28 mouse cellular contexts compared by ENCODE assay signal in the genomic region with DNA sequence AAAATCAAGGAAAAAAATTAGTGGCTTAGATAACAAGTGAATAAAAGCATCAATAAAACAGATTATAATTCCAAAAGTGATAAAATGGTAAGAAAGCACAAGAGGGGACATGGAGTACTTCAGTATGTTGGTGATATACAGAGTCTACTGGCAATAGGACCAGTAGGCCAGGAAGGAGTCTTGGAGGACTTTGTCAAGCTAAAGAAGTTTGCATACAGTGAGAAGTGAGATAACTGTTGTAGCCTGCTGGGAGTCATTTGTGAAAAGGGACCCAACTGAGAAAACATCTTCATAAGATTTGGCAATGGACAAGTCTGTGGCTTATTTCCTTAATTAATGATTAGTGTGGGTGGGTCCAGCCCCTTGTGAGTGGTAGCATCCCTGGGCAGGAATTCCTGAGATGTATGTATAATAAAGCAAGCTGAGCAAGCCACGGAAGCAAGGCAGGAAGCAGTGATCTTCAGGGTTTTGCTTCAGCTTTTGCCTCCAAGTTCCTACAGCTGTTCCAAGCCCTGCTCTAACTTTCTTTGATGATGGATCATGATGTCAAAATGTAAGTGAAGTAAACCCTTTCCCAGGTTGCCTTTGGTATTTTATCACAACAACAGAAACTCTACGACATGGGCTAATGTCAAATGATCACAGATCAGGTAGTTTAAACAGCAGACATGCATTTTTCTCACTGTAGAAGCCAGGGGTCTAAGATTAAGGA.
"Had no signal": no experiment of that assay in that cellular context is flagged by ENCODE, and none has a peak within 500 bp of the region (broad histone marks: within the 10 kb centered on the region; RNA-seq: fewer than 3 reads in every experiment).

No protein-coding gene starts in this region.

- H3K36me3 ChIP-seq: limb, embryonic 10.5 days; limb, embryonic 12.5 days; limb, embryonic 13.5 days; limb, embryonic 15.5 days; liver, embryonic 12.5 days; liver, embryonic 13.5 days; liver, embryonic 15.5 days; lung, embryonic 15.5 days; midbrain, embryonic 10.5 days; midbrain, embryonic 12.5 days; midbrain, embryonic 13.5 days; midbrain, embryonic 15.5 days; neural tube, embryonic 12.5 days had no signal

- H3K27me3 ChIP-seq: limb, embryonic 12.5 days; limb, embryonic 13.5 days; limb, embryonic 15.5 days; liver, embryonic 12.5 days; liver, embryonic 13.5 days; liver, embryonic 15.5 days; lung, embryonic 15.5 days; midbrain, embryonic 12.5 days; midbrain, embryonic 13.5 days; midbrain, embryonic 15.5 days; neural tube, embryonic 12.5 days had no signal

- DNase-seq: left cerebral cortex, postnatal 4 days; liver; liver, embryonic 13.5 days; liver, postnatal 0 days; lung, adult 18-20 months; lung, adult 2 months; lung, embryonic 14.5 days; lung, postnatal 10 days; lung, postnatal 14 days; lung, postnatal 36 days; lung, postnatal 4 days; midbrain, embryonic 14.5 days had no signal

- H3K4me3 ChIP-seq: limb, embryonic 10.5 days; limb, embryonic 12.5 days; limb, embryonic 13.5 days; limb, embryonic 15.5 days; liver, embryonic 12.5 days; liver, embryonic 13.5 days; liver, embryonic 15.5 days; lung, embryonic 15.5 days; megakaryocyte, embryonic 14.5 days; midbrain, embryonic 10.5 days; midbrain, embryonic 12.5 days; midbrain, embryonic 13.5 days; midbrain, embryonic 15.5 days; myocyte; neural tube, embryonic 12.5 days had no signal

- H3K9me3 ChIP-seq: limb, embryonic 10.5 days; limb, embryonic 12.5 days; limb, embryonic 13.5 days; limb, embryonic 15.5 days; liver, embryonic 12.5 days; liver, embryonic 13.5 days; liver, embryonic 15.5 days; lung, embryonic 15.5 days; megakaryocyte, embryonic 14.5 days; midbrain, embryonic 10.5 days; midbrain, embryonic 12.5 days; midbrain, embryonic 13.5 days; midbrain, embryonic 15.5 days; neural tube, embryonic 12.5 days had no signal

- H3K4me1 ChIP-seq: limb, embryonic 10.5 days; limb, embryonic 12.5 days; limb, embryonic 13.5 days; limb, embryonic 15.5 days; lung, embryonic 15.5 days; midbrain, embryonic 12.5 days; midbrain, embryonic 13.5 days; midbrain, embryonic 15.5 days; neural tube, embryonic 12.5 days had no signal

- H3K9ac ChIP-seq: limb, embryonic 12.5 days; limb, embryonic 13.5 days; limb, embryonic 15.5 days; liver, embryonic 12.5 days; liver, embryonic 13.5 days; liver, embryonic 14.5 days; liver, embryonic 15.5 days; liver, postnatal 0 days; lung, embryonic 14.5 days; lung, embryonic 15.5 days; midbrain, embryonic 12.5 days; midbrain, embryonic 13.5 days; midbrain, embryonic 15.5 days; neural tube, embryonic 12.5 days had no signal

- H3K27ac ChIP-seq: limb, embryonic 10.5 days; limb, embryonic 12.5 days; limb, embryonic 13.5 days; limb, embryonic 15.5 days; liver, embryonic 12.5 days; liver, embryonic 13.5 days; liver, embryonic 14.5 days; liver, embryonic 15.5 days; lung, embryonic 15.5 days; macrophage; midbrain, embryonic 10.5 days; midbrain, embryonic 12.5 days; midbrain, embryonic 13.5 days; midbrain, embryonic 15.5 days; neural tube, embryonic 12.5 days had no signal
